Mouse (Mus musculus) cerebellum, adult 11-12 months (tissue): Measurements from ENCODE around the gene Lingo1.

Experiments
- DNase-seq: peaks from one replicate; pipeline ENCODE4 v3.0.0; 2022

The Lingo1 gene

GRCm38 (mm10) chr9:56592639-56593038, 203.6 kb downstream of the Lingo1 start:
- DNase-seq = no peak

- DNase-seq = no peak
Observed at GRCm38 (mm10) chr9:56591248-56591888, 204.9 kb downstream of the Lingo1 start.

- no peak for DNase-seq
Observed at GRCm38 (mm10) chr9:56589762-56590161, 206.5 kb downstream of the Lingo1 start.

- DNase-seq = no peak
Observed at GRCm38 (mm10) chr9:56584043-56584424, 212.2 kb downstream of the Lingo1 start.

DNA sequence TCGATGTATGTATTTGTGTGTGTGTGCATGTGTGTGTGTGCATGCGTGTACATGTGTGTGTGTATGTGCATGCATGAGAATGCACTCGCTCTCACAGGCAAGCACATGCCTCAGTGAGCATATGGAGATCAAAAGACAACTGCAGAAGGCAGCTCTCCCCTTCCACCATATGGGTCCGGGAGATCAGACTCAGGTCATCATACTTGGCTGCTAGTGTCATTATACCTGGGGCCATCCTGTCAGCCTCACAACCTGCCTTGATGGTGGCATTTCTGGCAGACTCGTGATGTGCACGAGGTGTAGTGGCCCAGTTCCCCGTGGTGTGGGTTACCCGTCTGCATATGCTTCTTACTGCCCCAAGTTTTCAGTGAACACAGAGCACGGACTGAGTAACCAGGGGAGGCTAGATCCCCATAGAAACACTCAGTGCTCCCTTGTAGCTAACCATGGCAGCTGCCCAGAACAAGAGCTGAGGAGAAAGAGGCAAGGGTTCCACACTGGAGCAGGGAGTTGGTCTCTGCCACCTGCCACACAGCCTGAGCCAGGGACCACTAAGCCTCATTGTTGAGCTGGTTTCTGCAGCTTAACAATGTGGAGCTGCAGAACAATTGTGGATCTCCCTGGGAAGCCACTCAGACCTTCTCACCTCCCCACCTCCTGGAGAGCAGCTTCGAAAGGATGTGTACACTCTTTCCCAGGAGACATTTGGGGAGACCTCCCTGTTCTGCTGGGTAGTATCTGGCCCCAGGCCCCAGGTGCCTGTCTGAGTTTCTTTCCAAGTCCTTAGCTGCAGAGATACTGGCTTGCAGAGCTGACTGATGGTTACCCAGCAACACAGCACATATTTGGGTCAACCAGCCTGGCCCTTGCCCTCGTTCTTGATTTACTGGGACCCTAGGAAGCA, 212.9 kb downstream of the Lingo1 start:
- peak; percentile 52 for DNase-seq

GRCm38 (mm10) chr9:56582628-56583027, 213.6 kb downstream of the Lingo1 start:
- DNase-seq = no peak

- DNase-seq = no peak
Observed at GRCm38 (mm10) chr9:56581700-56582099, 214.6 kb downstream of the Lingo1 start.

DNA sequence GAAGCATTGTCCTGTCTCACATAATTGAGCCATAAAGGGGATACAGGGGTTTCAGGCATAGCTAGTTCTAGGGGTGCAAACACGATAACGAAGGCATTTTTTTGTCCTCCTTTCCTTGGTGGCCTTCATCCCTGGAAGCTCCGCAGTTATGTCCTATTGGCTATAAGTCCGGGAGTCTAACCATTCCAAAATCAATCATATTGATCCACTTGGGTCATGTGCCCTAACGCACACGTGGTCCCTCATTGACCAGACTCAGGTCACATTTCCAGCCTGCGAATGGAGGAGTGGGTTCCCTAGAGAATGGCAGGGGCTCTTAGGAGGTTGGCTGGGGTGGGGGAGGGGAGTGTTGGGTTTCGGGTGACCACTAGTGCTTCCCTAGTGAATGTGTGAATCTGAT, 215.3 kb downstream of the Lingo1 start:
- no peak for DNase-seq

GRCm38 (mm10) chr9:56580101-56580500, 216.2 kb downstream of the Lingo1 start:
- no peak for DNase-seq

GRCm38 (mm10) chr9:56577405-56577804, 218.9 kb downstream of the Lingo1 start:
- DNase-seq = no peak

DNA sequence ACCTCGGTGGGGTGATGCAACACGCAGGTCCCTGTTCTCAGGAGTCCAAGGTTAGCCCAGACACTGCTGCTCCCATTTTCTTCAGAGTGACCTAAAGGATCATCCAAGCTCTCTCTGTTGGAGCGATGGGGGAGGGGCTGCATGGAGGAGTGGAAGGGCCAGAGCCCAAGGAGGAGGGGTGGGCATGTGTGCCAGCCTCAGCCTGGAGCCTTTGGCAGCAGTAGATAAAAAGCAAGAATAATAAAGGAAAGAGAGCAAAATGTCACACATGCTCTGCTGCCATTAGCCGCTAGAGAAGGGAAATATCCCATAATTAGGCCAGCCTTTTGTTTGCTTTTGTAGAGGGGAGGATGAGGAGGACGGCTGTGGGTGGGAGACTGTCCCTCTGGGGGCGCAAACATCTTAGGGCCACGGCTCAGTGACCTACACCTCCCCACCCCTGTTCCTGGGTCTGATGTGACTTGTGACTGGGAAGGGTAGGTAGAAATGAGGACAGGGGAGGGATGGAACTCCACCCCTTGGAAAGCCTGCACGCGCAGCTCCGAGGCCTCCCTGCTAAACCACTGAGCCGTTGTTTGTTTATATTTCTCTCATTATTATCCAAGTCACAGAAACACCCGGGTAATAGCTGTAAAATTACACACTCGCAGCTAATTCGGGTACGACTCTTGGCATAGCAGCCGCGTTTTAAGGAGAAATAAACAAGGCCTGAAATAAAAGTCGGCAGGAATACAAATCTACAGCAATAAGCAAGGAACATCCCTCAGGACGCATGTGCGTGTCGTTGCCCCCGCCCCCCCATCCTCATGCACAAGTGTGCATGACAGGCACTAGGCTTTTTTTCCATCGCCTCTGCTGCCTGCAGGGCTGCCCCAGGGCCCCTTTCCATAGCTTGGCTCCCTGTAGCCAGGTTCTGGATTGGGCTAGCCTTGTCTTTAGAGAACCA, 223.5 kb downstream of the Lingo1 start:
- DNase-seq = no peak
